Mouse (Mus musculus): ENCODE measurements at regions not wholly inside any gene's neighbourhood (a gene's known extent, or its start where the extent isn't known, plus 50 kb on each side); places are given as distances from the start of the nearest gene placed in this dataset.
A peak's percentile ranks its signal among the peaks of the same experiment; 100 is the strongest.

- no peak for DNase-seq
Observed at GRCm38 (mm10) chr15:31989093-31989492, 188.0 kb upstream of the Tas2r119 start.

GRCm38 (mm10) chr15:31989593-31990290, 187.3 kb upstream of the Tas2r119 start:
- DNase-seq = peak in 1 of 2 experiments; percentile 27

GRCm38 (mm10) chr15:31997996-31998395, 179.1 kb upstream of the Tas2r119 start:
- peak in 1 of 2 experiments; percentile 15 for DNase-seq

GRCm38 (mm10) chr15:31999553-31999952, 177.5 kb upstream of the Tas2r119 start:
- DNase-seq = no peak

DNA sequence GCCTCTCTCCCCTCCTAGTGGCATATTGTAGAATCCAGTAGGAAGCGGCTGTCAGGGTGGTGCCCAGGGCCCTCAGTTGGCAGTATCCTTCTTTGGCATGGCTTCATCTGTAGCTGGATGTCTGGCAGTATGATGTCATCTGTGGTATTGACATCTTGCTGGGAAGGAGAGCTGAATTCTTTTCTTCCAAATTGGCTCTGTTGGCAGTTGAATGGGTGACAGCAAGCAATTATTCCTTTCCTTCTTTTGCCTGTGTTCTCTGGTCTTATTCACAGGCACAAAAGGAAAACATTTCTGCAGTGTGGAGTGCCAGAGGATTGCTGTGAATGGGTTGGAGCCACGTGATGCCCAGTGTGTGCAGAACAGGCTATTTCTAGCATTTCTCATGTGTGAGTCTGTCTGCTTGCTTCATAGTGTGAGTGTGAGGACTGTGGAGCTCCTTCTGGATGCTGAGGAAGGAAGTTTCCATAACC, 174.1 kb upstream of the Tas2r119 start:
- peak; percentile 47 to 71 for DNase-seq

- DNase-seq = no peak
Observed at GRCm38 (mm10) chr15:32003489-32003888, 173.6 kb upstream of the Tas2r119 start.

GRCm38 (mm10) chr15:32005986-32006385, 171.1 kb upstream of the Tas2r119 start:
- DNase-seq = no peak

DNA sequence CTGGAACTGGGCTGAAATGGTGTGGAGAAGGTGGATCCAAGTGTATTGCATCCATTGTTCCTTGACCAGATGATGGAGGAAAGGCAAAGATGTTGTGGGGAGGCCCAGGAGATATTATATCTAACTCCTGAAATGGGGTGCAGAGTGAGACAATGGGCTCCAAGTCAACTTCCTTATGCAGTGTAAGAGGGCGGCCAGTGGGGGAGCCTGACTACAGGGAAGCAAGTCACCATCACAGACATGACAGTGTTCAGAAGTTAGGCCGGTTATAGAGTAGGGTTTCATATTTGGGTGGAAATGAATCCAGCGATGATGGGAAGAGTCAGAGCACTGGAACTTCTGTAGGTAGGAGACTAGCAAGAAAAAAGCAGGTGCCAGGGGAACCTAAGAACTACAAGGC, 167.3 kb upstream of the Tas2r119 start:
- no peak for DNase-seq

DNA sequence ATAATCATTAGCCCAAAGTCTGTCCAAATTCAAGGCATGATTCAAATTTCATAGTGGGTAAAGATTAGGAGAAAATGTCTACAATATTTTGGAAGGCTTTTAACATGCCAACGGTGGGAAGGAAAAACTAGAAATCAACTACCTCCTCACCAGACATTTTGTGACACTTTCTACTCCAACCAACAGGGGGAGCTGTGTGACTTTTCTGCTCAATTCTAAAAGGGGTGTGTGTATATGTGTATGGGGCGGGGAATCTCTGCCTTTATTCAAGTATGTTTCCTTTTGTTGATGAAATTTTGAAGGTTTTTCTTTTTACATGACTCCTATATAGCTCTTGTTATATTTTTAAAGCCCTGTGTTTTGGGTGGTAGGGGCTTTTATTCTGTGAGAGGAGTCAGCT, 165.0 kb upstream of the Tas2r119 start:
- DNase-seq = peak; percentile 39 to 73

DNA sequence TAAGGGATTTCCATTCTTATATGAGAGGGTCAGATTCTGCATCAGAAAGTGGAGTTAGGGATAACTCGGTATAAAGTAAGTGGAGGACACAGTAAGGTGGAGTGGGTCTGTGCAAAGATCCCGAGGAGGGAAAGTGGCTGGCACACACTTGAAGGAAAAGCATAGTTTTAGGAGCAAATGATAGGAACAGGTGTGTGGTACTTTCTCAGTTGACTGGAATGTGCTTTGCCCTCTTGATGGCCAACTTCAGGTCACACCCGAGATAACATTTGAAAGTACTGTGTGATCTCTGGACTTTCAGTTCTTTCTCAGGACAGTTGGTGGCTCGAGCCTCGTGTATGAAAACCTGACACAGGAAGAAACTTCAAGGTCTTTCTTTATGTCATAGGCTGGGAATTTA, 164.3 kb upstream of the Tas2r119 start:
- no peak for DNase-seq

DNA sequence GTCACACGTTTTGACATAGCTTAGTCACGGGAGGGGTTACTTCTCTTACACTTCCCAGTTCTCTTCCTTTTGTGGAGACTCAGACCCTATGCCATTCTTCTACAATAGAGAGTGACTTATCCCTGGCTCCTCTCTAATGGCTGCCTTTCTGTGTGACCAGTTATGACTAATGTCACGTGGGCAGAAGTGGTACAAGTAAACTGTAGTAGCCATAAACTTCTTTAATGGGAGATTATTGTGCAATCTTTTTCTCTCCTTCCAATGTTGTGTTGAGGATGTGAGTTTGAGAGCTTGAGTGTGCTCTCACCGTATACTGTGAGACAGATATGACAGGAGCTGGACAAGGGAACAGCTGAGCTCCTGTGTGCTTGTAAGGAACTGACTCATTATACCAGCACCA, 161.9 kb upstream of the Tas2r119 start:
- no peak for DNase-seq

DNA sequence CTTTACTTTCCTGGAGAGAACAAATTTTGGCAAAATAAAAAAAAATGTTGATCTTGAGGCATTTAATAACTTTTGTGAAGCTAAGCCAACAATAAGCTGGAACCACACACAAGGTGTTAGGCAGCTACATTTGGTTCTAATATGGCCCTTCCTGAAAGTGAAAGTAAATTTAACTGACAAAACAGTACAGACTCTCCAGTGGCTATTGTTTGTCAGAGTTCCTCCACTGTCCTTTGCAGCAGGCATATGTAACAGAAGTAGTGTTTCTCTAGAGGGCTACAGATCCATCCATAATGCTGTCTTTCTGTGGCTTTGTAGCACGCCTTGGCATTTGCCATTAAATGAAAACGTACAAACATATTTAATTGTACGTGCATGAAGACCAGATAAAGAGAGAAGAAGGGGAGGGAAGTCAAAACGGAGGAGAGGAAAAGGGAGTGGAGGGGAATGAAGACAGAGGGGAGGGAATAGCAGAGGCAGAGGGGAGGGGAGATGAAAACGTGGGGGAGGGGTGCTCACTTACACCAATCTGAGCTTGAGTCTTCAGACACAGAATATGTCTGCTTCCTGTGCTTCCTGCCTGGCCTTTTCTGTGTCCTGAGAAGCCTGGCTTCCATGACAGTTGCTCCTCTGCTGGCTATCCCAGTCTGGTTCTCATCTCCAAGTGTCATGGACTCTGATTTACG, 156.6 kb upstream of the Tas2r119 start:
- DNase-seq = no peak

GRCm38 (mm10) chr15:32021009-32021602, 156.0 kb upstream of the Tas2r119 start:
- no peak for DNase-seq

GRCm38 (mm10) chr15:32034091-32034490, 143.0 kb upstream of the Tas2r119 start:
- DNase-seq = no peak

GRCm38 (mm10) chr15:32034790-32035189, 142.3 kb upstream of the Tas2r119 start:
- DNase-seq = no peak

- no peak for DNase-seq
Observed at GRCm38 (mm10) chr15:32041764-32042163, 135.3 kb upstream of the Tas2r119 start.

DNA sequence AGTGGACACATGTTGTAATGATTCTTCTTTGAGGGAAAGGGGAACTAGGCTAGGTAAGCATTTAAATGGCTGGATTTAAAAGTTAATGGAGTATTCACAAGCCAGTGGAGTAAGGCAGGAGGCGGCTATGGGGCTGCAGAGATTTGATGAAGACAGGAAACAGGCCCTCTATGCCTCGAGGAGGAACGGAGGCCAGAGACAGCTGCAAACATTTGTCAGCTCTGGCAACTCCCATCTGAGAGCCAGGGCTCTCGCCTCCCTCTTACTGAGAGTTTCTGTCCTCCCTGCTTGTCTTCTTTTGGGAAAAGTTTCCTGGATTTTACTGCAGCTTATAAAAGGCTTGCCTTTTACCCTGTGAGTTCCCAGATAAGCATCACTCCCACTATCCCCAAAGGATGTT, 134.9 kb upstream of the Tas2r119 start:
- peak; percentile 75 to 86 for DNase-seq

DNA sequence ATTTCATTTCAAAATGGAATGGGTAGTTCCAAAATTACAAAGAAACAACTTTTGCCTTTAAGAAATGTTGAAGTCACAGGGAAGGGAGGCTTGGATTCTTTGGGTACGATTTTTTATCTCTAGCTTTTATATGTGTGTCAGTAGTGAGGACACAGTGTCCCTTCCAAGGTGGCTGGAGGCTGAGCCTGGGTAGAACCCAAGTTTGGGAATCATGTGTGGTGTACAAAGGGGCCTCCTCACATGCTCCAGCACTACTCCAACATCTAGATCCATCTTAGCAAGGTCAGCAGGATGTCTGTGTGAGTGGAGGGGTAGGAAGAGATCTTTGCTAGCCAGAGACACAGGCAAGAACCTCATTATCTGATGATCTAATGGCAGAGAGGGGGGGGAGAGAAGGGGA, 134.5 kb upstream of the Tas2r119 start:
- DNase-seq = peak; percentile 45 to 68

- no peak for DNase-seq
Observed at GRCm38 (mm10) chr15:32043207-32043606, 133.9 kb upstream of the Tas2r119 start.

- peak in 1 of 2 experiments; percentile 11 for DNase-seq
Observed at GRCm38 (mm10) chr15:32043670-32044069, 133.4 kb upstream of the Tas2r119 start.

DNA sequence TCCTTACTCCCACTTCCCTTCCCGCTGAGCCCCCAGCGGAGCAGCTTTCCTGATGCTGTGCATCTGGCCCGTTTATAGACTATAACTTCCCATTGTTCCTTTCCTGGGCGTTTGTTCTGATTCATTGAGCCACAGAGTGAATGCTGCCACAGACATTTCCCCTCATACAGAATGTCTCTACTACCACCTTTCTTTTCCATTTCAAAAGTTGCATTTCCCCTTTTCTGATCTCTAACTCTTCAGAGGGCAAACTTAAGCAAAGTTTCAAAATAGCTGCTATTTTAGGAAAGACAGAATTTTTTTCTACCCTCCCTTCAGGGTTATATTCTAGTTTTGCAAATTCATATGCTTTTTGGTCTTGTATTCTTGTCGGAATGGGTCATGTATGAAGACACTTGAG, 128.3 kb upstream of the Tas2r119 start:
- no peak for DNase-seq

GRCm38 (mm10) chr15:32061573-32061972, 115.5 kb upstream of the Tas2r119 start:
- no peak for DNase-seq

DNA sequence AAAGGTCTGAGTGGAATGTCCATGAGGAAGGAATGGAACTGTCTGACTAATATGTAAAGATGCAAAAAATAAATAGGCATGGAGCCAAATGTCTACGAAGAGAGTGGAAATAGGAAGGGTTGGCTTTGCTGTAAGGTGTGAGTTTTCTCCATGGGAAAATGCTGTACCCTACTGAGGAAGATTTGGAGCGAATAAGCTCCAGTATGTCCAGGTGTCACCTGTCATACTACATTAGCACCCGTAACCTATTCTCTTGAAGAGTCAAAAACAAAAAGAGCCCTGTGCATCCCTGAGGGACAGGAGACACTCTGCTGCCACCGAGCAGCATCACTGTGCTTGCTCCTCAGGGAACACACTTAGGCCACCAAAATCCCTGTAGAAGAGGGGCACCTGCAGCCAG, 95.0 kb upstream of the Tas2r119 start:
- no peak for DNase-seq

Data from heart, adult 18-20 months (tissue).